Mouse (Mus musculus) layer of hippocampus, postnatal 36 days (tissue): ENCODE data around the gene Tmem234. TPM values are rescaled to one million over a fixed set of nuclear protein-coding genes. Genes with fewer than 3 reads are reported as not detected.
"Not testable (repeated sequence)": the region's sequence is repeated elsewhere in the genome, so short reads cannot be mapped to it uniquely, and the experiment has no call there.

Experiments
- DNase-seq, 2 experiments: peaks; one replicate each; pipeline ENCODE4 v3.0.0; 2022
- total RNA-seq, 2 experiments: library from RNA; stranded (reverse); gene quantifications; 2 replicates each; pipeline ENCODE4 v1.2.3; 2021

Tmem234 gene
- 10 to 100 TPM; 79.1 to 81.4 TPM for total RNA-seq

DNA sequence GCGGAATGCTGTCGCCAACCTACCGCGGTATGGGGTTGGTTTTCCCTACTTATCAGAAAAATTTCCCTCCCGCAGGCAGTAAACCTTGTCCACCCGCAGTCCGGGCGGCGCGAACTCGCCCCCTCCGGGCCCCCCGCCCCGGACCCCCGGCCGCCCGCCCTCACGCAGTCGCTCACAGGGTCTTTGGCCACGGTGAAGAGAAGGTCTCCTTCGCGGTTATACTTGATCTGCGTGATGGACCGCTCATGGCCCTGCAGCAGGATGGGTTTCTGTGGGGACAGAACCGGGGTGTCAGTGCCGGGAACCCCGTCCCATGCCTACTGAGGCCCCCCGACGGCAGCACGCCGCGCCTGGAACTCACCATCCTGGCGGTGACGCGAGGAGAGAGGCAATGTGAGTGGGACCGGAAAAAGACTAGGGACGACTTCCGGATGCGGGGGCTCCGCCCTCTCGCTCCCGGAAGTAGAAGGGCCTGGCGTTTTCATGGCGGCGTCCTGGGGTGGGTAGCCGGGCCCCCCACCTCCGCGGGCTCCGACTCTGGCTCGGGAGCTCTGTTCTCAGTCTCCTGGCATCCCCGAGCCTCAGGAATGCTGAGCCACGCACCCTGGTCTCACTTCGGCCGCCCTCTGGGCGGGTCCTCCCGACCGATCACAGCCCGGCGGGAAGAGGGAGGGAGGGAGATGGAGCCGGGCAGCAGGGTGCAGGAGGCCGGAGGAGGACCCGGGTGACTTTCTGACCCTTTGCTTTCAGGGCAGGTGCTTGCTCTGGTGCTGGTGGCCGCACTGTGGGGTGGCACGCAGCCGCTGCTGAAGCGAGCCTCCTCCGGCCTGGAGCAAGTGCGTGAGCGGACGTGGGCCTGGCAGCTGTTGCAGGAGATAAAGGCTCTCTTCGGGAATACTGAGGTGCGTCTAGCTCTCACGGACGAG is at the start of gene Tmem234, which contains the start of gene Eif3i:
Gene Tmem234, plus strand, starts transcription at position 436 of the 926 bp plus-strand sequence.
Gene Eif3i, minus strand, starts transcription at position 416 of the 926 bp plus-strand sequence.
- peak; percentile 81 to 85 for DNase-seq

DNA sequence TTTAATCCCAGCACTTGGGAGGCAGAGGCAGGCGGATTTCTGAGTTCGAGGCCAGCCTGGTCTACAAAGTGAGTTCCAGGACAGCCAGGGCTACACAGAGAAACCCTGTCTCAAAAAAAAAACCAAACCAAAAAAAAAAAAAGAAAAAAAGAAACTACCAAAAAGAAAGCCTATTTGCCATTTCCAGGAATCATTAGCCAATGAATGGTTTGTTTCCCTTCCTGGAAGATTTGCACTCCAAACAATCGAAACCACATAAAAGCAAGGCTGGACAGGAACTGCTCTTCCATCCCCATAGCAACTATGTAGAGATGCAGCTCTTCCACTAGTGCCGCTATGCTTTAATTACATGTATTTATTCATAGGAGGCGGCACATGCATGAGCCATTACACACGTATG is 46.0 kb upstream of the Tmem234 start:
- DNase-seq, result not testable (repeated sequence)

DNA sequence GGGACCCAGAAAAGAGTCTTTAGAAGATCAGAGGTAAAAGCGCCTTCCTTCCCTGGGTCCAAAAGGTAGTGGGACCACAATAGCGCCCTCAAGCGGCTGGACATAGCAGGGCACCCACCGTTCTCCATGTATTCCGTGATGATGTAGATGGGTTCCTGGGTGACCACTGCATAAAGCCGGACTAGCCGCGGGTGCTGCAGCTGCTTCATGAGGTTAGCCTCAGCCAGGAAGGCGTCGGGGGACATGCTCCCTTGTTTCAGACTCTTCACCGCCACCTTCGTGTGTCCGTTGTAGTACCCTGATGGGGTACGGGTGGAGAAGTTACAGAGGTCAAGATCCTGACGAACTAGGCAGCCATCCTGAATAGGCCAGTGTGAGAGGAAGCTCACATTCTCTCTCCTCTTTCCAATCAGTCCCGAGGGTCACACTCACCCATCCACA is 45.0 kb upstream of the Tmem234 start:
- no peak for DNase-seq

DNA sequence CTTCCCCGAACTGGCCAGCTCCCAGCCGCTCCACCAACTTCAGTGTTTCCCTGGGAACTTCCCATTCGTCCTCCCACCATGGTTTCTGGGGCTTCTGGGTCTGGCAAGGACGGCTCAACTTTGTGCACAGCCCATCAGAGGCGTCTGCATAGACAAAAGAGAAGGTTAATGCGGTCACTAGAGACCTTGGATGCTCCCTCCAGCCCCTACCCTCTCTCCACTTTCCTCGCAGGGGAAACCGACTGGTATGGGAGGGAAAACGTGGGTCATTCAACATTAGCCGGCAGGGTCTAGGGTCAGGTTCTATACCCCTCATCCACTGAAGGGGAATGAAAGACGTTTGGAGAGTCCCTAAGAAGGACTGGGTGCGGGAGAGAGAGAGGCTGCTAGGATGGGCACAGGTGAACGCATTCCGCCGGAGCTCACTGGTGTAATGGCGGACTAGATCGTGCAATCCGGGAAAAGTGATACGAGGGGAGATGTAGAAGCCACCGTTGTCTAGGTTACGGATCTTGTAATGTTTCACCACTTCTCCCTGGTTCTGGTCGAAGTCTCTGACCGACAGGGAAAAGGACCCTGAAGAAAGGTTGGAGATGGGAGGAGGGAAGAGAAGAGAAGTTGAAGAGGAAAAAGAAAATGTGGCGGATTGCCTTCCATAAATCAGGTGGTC is 44.5 kb upstream of the Tmem234 start:
- peak; percentile 33 to 37 for DNase-seq

DNA sequence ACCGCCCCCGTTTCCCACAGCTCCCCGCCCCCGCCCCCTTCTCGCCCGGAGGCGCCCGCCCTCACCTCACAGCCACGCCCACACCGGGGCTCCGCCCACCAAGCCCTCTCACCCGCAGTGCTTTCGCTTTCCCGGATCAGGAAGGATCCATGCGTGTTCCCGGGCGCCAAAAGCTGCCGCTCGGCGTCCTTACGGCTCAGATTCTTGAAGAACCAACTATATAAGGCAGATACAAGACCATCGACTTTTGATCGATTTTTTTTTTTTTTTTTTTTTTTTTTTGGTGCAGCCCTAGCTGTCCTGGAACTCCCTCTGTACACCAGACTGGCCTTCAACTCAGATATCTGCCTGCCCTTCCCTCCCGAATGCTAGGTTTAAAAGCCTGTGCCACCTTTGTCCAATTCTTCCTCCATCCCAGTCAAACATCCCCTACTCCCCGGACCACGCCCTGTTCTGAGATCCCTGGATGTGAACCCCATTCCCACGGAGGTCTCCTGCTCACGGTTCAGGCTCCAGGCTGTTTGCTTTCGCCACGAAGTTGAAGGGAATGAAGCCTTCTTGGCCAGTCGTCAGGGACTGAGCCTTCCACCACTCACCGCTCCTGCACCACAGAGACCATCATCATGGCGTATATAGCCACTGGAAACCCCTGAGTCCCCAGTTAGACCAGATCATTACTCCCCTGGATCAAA is 43.8 kb upstream of the Tmem234 start:
- peak; percentile 69 to 78 for DNase-seq

DNA sequence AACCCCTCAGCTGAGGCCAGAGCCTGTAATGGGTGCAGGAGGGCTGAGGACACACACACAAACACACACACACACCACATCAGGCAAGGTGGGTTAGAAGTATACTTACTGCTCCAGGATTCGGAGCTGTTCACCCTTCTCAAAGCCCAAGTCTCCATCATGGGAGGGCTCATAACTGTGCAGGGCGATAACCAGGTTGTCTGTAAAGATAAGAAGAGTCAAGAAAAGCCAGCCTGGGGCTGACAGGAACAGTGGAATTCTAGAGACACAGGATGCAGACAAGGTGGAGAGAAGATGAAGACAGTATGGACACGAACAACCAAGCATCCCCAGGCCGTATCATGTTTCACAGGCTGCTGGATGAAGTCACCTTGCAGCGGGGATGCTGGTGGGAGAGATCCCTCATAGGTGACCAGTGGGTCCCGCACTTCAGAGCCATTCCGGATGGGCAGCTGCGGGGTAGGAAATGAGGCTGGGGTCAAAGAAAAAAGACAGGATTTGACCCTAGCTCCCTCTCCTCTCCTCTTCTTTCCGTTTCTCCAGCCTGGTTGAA is 43.1 kb upstream of the Tmem234 start:
- no peak for DNase-seq

DNA sequence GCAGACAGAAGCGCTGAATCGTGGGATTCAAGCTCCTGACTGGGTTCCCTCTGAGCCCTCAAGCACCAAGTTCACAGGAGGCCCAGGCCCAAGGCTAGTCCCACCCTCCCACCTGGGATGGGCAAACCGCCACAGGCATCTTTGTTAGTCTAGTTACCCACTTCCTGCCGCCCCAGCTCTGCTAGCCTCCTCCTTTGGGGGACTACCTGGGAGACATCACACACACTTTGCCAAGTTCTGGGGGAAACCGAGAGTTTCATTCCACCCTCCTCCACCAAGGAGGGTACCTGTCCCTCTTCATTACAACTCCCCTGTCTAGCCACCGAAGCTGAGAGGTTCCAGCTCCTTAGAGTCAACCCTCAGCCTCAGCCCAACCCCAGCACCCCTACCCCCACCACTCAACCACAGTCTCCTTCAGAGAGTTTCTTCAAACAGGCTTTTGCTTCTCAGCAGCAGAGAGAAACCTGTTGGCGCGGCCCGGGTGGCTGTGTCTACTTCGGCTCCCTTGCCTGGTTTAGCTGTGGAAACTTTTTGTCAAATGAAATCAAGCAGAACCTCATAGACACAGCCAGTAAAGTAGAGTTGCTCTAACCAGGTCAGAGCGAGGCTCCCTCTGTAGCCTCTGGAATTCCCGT is 42.0 kb upstream of the Tmem234 start:
- DNase-seq, result no peak

DNA sequence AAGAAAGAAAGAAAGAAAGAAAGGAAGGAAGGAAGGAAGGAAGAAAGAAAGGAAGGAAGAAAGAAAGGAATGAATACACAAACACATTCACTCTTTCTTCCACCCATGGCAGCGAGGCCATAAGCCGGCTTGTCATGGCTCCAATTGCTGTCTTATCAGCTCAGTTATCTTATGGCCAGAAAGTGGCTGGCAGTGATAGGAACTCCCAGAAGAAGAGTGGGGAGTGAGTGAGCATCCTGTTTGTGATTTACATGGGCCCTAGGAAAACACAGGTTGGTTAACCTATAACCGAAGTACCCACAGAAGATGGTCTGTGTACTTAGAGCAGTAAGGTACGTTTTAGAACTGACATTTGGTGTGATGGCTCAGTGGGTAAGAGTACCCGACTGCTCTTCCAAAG is 39.3 kb upstream of the Tmem234 start:
- no peak for DNase-seq

DNA sequence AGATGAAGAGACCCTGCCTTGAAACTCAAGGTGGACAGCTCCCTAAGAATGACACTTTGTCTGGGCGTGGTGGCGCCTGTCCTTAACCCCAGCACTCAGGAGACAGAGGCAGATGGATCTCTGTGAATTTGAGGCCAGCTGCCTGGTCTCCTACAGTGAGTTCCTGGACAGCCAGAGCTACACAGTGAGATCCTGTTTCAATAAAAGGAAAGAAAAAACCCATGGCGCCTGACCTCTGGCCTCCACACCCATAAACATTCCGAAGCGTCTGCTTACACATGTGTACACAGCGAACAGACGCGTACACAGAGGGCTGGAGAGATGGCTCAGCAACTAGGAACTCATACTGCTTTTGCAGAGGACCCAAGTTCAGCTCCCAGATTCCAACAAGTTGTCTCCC is 36.8 kb upstream of the Tmem234 start:
- no peak for DNase-seq

DNA sequence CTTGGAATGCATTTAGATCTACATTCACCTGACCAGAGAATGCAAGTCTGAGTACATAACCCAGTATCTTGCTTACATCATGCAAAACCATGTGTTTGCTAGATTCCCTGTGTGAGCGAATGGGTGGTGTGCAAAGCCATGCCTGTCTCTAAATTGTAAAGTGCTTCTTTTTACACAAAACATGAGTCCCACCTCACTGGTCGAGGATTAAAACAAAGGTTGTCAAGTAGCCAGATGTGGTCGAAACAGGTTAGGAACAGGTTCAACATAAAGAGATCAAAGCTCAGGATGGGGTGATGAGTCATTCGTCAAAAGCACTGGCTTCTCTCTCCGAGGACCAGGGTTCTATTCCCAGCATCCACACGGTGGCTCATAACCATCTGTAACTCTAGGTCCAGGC is 35.3 kb upstream of the Tmem234 start:
- DNase-seq, result no peak

DNA sequence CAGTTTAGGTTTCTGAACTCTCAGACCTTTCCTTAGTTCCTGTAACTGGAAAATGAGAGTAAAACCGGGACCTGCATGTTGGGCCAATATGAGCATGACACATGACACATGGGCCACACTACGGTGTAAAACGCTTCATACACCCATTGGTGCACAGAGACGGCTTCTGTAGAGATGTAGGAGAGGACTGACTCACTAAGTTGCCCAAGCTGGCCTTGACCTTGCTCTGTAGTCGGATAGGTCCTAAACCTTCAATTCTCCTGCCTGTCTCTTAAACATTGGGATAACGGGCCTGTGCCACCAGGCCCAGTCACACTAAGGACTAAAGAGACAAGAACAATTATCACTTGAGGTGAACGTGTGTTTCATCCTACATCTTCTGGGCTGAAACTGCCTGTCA is 32.1 kb upstream of the Tmem234 start:
- no peak for DNase-seq

DNA sequence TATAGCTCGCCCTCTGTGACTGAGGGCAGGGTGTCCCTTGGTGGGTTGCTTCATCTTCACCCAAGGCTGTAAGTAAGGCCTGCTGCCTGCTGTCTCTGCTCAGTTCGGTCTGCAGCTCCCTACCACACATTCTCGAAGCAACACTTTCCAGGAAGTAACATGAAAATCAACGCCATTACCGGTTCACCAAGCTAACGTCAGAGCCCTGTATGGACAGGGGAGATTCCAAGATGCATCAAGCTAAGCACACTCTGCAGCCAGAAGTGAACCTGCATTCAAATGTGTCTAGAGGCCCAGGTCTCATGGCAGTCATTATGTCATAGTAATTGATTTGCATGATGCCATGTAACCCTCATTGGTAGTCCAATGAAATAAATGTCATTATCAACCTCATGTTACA is 30.4 kb upstream of the Tmem234 start:
- DNase-seq, result no peak

DNA sequence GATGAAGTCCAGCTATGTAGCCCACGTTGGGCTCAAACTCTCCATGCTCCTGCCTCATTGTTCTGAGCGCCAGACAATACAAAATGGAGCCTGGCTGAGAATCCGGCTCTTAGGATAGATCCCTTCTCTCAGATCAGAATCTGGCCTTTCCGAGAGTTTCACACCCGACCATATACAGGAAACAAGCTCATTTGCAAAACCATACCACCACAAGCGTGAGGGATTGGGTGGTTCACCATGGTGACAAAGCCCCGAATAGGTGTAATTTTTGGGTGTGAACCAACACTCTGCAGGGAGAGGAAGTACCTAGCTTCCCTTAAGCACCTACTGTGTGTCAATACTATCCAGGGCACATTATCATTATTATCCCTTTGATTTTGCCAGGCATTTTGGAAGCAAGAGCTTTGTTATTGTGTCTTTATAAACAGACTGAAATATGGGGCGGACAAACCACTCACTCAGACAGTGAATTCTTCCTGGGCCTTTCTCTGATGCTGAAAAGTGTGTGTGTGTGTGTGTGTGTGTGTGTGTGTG is 28.9 kb upstream of the Tmem234 start:
- DNase-seq, result no peak

DNA sequence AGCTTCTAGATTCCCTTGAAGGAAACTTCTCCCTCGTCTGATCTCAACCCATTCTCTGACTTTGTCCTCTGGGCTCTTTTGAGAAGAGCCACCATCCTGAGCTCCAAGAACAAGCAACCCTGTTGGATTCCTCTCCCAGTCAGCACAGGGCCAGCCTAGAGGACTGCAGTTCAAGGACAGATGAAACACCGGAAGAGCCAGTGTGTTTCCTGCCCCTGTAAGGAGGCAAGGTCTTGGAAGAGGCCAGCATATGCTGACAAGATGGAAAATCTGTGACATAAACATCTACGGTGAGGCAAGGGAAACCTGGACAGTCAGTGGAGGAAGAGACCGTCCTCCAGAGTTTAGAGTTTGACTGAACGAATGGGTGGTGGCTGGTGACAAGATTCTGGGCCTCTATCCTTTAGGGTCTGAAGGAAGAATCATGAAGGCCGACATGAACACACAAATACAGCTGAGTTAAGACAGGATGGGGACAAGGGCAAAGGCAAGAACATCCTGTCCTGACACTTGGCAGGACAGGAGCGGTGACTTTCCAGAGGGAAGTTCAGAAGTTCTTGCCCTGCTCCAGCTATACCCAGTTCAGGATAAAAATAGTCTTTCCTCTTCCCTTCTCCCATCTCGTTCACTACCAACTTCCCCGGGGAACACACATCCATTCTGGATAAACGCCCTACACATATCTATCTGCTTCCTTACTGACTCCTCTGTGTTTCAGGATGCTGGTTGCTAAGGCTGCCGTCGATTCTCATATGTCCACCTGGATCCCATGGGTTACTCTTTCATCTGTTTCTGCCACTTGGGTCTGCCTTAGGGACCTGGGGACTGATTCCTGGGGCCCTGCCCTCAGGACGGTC is 28.0 kb upstream of the Tmem234 start:
- DNase-seq, result no peak

DNA sequence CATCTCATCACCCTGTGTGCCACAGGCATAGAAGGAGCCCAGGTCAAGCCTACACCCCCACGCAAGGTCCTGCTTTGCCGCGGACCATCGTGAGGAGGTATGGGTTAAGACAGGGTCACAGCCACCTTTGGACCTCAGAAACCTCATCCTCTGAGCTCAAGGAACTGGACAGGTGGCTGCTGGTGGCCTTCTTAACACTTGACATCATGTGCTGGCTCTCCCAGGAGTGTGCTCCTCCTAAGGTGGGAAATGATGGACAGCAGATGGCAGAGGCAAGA is 27.4 kb upstream of the Tmem234 start:
- no peak for DNase-seq

DNA sequence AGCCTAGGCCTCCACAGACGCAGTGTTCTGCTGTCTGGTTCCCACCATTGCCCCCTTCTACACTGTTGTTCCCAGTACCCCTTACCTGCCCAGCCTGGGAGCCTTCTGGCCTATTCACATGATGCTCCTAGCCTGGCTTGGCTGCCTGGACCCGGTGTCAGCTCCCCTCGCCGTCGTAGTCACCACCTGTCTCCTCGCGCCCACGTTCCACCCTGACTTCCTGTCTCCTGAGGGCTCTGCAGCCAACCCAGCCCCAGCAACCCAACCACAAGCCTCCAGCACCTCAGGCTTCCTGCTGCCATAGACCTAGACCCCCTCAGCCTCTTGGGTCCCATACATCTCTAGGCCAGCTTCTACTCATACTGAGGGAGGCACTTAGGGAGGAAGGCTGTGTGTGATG is 27.0 kb upstream of the Tmem234 start, which contains the start of gene Lck:
Gene Lck, minus strand, starts transcription at position 212 of the 400 bp plus-strand sequence.
- no peak for DNase-seq

DNA sequence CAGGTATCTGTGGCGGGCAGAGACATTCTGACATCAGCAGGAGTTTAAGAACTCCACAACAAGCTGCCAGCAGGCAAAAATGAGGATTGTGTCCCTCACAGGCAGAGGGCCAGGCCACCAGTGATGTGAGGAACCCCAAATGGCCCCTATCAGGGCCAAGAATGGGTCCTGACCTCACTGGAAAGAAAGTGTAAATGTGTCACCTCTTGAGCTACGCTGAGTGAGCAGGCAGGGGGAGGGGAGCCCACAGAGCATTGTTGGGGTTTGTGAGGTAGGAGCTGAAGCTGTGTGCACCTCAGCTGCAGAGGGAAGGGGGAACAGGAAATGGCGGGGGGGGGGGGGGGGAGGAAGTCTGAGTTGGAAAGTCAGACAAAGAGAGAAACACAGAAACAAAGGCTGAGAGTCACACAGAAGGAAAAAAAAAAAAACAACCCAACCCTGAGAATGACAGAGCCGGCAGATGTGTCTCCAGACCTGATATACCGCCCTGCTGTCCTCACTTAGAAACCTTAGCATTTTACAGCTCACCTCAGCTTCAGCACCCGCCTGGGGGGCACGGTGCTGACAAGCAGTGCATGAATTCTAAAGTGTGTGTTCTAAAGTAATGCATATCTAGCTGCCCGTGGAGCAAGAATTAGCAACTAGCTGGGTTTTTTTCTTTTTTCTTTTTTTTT is 25.2 kb upstream of the Tmem234 start:
- DNase-seq, result no peak

DNA sequence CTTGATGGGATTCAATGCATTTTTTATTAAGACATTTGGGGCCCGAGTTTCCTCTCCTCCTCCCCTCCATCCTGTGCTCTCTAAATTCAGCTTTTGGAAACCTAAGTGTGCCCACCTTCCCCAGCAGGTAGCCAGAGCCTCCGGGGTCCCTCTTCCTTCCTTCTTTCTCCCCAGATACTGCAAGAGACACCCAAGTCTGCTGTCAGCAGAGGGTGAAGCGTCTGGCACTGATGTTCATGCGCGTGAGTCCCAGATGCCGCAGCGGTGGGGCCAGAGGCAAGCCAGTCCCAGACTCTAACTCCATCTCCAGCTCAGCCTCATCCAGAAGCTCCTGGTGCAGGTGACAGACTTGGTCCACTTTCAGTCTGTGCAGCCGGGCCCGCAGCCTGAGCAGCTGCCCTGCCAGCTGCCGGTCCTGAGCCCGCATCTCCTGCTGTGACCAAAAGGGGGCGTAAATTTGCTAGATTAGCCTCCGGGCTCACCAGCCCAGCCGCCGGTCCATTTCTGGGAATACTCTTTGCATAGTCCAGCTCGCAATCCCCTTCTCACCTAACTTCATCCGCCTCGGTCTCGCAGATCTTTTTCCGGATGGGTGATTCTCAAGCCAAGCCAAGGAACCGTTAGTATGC is 23.5 kb upstream of the Tmem234 start:
- peak; percentile 51 to 55 for DNase-seq

DNA sequence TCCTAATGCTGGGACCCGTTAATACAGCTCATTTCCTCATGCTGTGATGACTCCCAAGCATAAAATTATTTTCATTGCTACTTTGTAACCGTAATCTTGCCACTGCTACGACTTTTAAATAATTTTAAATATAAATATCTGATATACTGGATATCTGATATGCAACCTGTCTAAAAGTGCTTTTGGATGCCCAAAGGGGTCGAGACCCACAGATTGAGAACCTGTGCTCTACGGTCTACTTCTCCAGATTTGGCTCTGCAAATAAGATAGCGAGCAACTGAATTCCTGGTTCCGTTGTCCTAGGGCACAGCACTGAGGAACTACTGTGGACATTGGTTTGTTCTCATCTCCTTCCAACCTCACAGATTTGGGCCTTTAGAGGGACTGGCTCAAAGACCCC is 22.8 kb upstream of the Tmem234 start:
- DNase-seq, result no peak

DNA sequence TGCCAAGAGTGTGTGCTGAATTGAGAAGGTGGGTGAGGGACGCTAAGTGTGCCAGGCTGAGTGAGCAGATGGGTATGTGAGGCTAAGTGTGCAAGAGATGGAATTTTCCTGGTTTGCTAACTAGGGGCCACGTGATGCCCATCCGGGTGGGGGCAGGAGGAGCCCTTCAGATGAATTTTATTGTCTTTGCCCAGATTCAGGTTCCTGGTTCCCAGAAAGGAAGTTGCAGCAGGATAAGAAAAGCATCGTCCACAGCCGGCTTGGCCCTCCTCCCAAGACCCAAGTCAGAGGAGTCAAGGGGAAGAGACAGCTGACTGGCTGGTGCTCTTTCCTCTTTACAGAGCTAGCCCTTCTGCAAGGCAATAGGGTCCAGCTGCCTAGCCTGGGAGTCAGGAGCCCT is 22.0 kb upstream of the Tmem234 start, which contains the start of gene Fam167b:
Gene Fam167b, minus strand, starts transcription at position 84 of the 400 bp plus-strand sequence.
- no peak for DNase-seq
